Mouse (Mus musculus) forebrain, embryonic 16.5 days (tissue): Measurements from ENCODE around the gene Gm21969. TPM values are rescaled to one million over a fixed set of nuclear protein-coding genes. Genes with fewer than 3 reads are reported as not detected.

Experiments
- ATAC-seq: fragments of 200-750 bp; cut with Nextera tagmentation; 2 replicates; pipeline ENCODE4 v1.8.0; 2017; ENCODE audit warnings: mild to moderate bottlenecking, moderate library complexity
- H3K27ac ChIP-seq: fragments of 300-500 bp; sonication (generic); 2 replicates; pipeline ENCODE4 v1.5.1; 2014; ENCODE audit warnings: low read length, control low read depth
- H3K27me3 ChIP-seq: fragments of 300-500 bp; sonication (generic); replicated peaks from 2 replicates; pipeline ENCODE4 v1.6.1; 2014; ENCODE audit warnings: low read length; ENCODE audit not compliant: control insufficient read depth, insufficient read depth
- H3K36me3 ChIP-seq: fragments of 300-500 bp; sonication (generic); 2 replicates; pipeline ENCODE4 v1.6.1; 2014; ENCODE audit not compliant: control insufficient read depth, insufficient read depth
- H3K4me1 ChIP-seq: fragments of 300-500 bp; sonication (generic); replicated peaks from 2 replicates; pipeline ENCODE4 v1.6.1; 2014; ENCODE audit warnings: low read length; ENCODE audit not compliant: control insufficient read depth, insufficient read depth
- H3K4me2 ChIP-seq: fragments of 300-500 bp; sonication (generic); 2 replicates; pipeline ENCODE4 v1.6.1; 2014; ENCODE audit warnings: mild to moderate bottlenecking, low read length, control low read depth
- H3K4me3 ChIP-seq: fragments of 300-500 bp; sonication (generic); replicated peaks from 2 replicates; pipeline ENCODE4 v1.5.1; 2014; ENCODE audit warnings: mild to moderate bottlenecking, low read length, control low read depth
- H3K9ac ChIP-seq: fragments of 300-500 bp; sonication (generic); replicated peaks from 2 replicates; pipeline ENCODE4 v1.6.1; 2014; ENCODE audit warnings: low read depth, low read length, control low read depth
- H3K9me3 ChIP-seq: fragments of 300-500 bp; sonication (generic); 2 replicates; pipeline ENCODE4 v1.6.1; 2016; ENCODE audit warnings: low read length; ENCODE audit not compliant: control insufficient read depth
- WGBS: fragments of 180-500 bp; shearing (Covaris S2); extraction: QIAGEN DNeasy Blood & Tissue Kit; methylation state at CpG from one replicate; pipeline ENCODE4 v1.1.7; 2014; 5-methylcytosine and 5-hydroxymethylcytosine counted together
- polyA plus RNA-seq: library from polyadenylated mRNA; unstranded; fragments of >200 nt; fragmentation: Nextera tagmentation; extraction: Ambion mirVana; gene quantifications from 2 replicates; pipeline ENCODE4 v1.2.1, GENCODE M21; 2015

Gene Gm21969
- polyA plus RNA-seq, 1 experiment from 2014 or later, result not detected

GRCm38 (mm10) chr4:139623434-139624115 is 20.6 kb downstream of the Gm21969 start:
- no peak for ATAC-seq
- no peaks in the 10 kb centered on the region for H3K9me3 ChIP-seq
- 22% methylated on average over 21 of the region's 21 CpGs for WGBS
- H3K4me1 ChIP-seq, result peaks cover 20% of the 10 kb centered on the region
- H3K9ac ChIP-seq, result peak overlapping the region; percentile 87
- H3K4me2 ChIP-seq, result peak overlapping the region; percentile 88
- H3K27ac ChIP-seq, result no peak overlapping the region
- H3K4me3 ChIP-seq, result peak overlapping the region; percentile 86
- no peaks in the 10 kb centered on the region for H3K27me3 ChIP-seq
- no peaks in the 10 kb centered on the region for H3K36me3 ChIP-seq

GRCm38 (mm10) chr4:139624116-139624489 is 21.1 kb downstream of the Gm21969 start:
- Histone ChIP-seq H3K9ac (peak overlapping the region; percentile 87), H3K4me1 (peaks cover 20% of the 10 kb centered on the region), H3K4me2 (peak overlapping the region; percentile 88), H3K27ac (no peak overlapping the region), H3K27me3 (no peaks in the 10 kb centered on the region), H3K4me3 (peak overlapping the region; percentile 86), H3K36me3 (no peaks in the 10 kb centered on the region), H3K9me3 (no peaks in the 10 kb centered on the region)
- 72% methylated on average over 5 of the region's 5 CpGs for WGBS
- ATAC-seq, result no peak

- WGBS, result 67% methylated on average over 10 of the region's 10 CpGs
- Histone ChIP-seq H3K9me3 (no peaks in the 10 kb centered on the region), H3K9ac (no peak overlapping the region), H3K4me2 (0 out of 2 replicates have a peak overlapping the region, but pooled peaks have one; percentile 88), H3K27me3 (no peaks in the 10 kb centered on the region), H3K4me1 (peaks cover 20% of the 10 kb centered on the region), H3K36me3 (no peaks in the 10 kb centered on the region), H3K4me3 (no peak overlapping the region), H3K27ac (no peak overlapping the region)
- no peak for ATAC-seq
These were observed 21.7 kb downstream of the Gm21969 start for GRCm38 (mm10) chr4:139624706-139625105.

GRCm38 (mm10) chr4:139627361-139627760 is 24.4 kb downstream of the Gm21969 start:
- Histone ChIP-seq H3K36me3 (no peaks in the 10 kb centered on the region), H3K27me3 (no peaks in the 10 kb centered on the region), H3K27ac (no peak overlapping the region), H3K9me3 (no peaks in the 10 kb centered on the region), H3K4me2 (no peak overlapping the region), H3K9ac (no peak overlapping the region), H3K4me1 (peaks cover 13% of the 10 kb centered on the region), H3K4me3 (no peak overlapping the region)
- WGBS, result 94% methylated on average over 11 of the region's 11 CpGs
- ATAC-seq, result no peak

- H3K27ac ChIP-seq, result no peak overlapping the region
- no peaks in the 10 kb centered on the region for H3K27me3 ChIP-seq
- no peak for ATAC-seq
- 76% methylated on average over 10 of the region's 10 CpGs for WGBS
- H3K4me1 ChIP-seq, result no peaks in the 10 kb centered on the region
- no peak overlapping the region for H3K4me2 ChIP-seq
- H3K9me3 ChIP-seq, result no peaks in the 10 kb centered on the region
- 0 out of 2 replicates have a peak, but pooled peaks cover 2% of the 10 kb centered on the region for H3K36me3 ChIP-seq
- H3K9ac ChIP-seq, result no peak overlapping the region
- H3K4me3 ChIP-seq, result no peak overlapping the region
These were observed 27.2 kb downstream of the Gm21969 start for GRCm38 (mm10) chr4:139630171-139630570.

- WGBS, result 72% methylated on average over 5 of the region's 5 CpGs
- no peak for ATAC-seq
- H3K4me3 ChIP-seq, result no peak overlapping the region
These were observed 28.2 kb downstream of the Gm21969 start for GRCm38 (mm10) chr4:139631141-139631540.

GRCm38 (mm10) chr4:139631569-139632253 is 28.7 kb downstream of the Gm21969 start:
- no peaks in the 10 kb centered on the region for H3K27me3 ChIP-seq

More at GRCm38 (mm10) chr4:139631141-139631540, 28.2 kb downstream of the Gm21969 start:
- H3K27me3 ChIP-seq, result no peaks in the 10 kb centered on the region
- H3K36me3 ChIP-seq, result 0 out of 2 replicates have a peak, but pooled peaks cover 2% of the 10 kb centered on the region
- no peak overlapping the region for H3K9ac ChIP-seq
- no peaks in the 10 kb centered on the region for H3K9me3 ChIP-seq
- no peak overlapping the region for H3K4me2 ChIP-seq
- no peaks in the 10 kb centered on the region for H3K4me1 ChIP-seq
- H3K27ac ChIP-seq, result no peak overlapping the region

GRCm38 (mm10) chr4:139632254-139632580 is 29.2 kb downstream of the Gm21969 start:
- no peak for ATAC-seq
- Histone ChIP-seq H3K36me3 (0 out of 2 replicates have a peak, but pooled peaks cover 2% of the 10 kb centered on the region), H3K9ac (no peak overlapping the region), H3K4me3 (no peak overlapping the region), H3K4me1 (no peaks in the 10 kb centered on the region), H3K27me3 (no peaks in the 10 kb centered on the region), H3K4me2 (no peak overlapping the region), H3K27ac (no peak overlapping the region), H3K9me3 (no peaks in the 10 kb centered on the region)
- WGBS, result 88% methylated on average over 10 of the region's 10 CpGs

More at GRCm38 (mm10) chr4:139631569-139632253, 28.7 kb downstream of the Gm21969 start:
- Histone ChIP-seq H3K27ac (no peak overlapping the region), H3K4me1 (no peaks in the 10 kb centered on the region), H3K4me2 (no peak overlapping the region), H3K9me3 (no peaks in the 10 kb centered on the region), H3K9ac (no peak overlapping the region), H3K36me3 (0 out of 2 replicates have a peak, but pooled peaks cover 2% of the 10 kb centered on the region), H3K4me3 (no peak overlapping the region)
- WGBS, result 82% methylated on average over 7 of the region's 7 CpGs
- no peak for ATAC-seq

GRCm38 (mm10) chr4:139636373-139636772 is 33.4 kb downstream of the Gm21969 start:
- ATAC-seq, result no peak
- no peaks in the 10 kb centered on the region for H3K9me3 ChIP-seq
- H3K27ac ChIP-seq, result no peak overlapping the region
- H3K36me3 ChIP-seq, result 0 out of 2 replicates have a peak, but pooled peaks cover 2% of the 10 kb centered on the region
- H3K9ac ChIP-seq, result no peak overlapping the region
- H3K4me3 ChIP-seq, result no peak overlapping the region
- no peaks in the 10 kb centered on the region; the same call in 1 of the 2 replicates for H3K4me1 ChIP-seq
- WGBS, result 30% methylated on average over 7 of the region's 7 CpGs
- H3K4me2 ChIP-seq, result no peak overlapping the region
- H3K27me3 ChIP-seq, result 0 out of 2 replicates have a peak, but pooled peaks cover under 1% of the 10 kb centered on the region
